Mouse (Mus musculus) 3134 (cell line): ENCODE measurements around the gene Rbm8a2.

Experiments used
- DNase-seq: peaks from one replicate; pipeline ENCODE4 v3.0.0-alpha.2; 2011; ENCODE audit warnings: low spot score; ENCODE audit not compliant: insufficient read length; ENCODE audit errors: extremely low read depth

The Rbm8a2 gene

GRCm38 (mm10) chr1:175936282-175936737 is 42.6 kb downstream of the Rbm8a2 start:
- no peak for DNase-seq

- no peak for DNase-seq
These were observed 47.5 kb downstream of the Rbm8a2 start for GRCm38 (mm10) chr1:175931391-175931790.
